Mouse (Mus musculus) liver, embryonic 15.5 days (tissue): ENCODE results near the gene Wdr18. TPM values are rescaled to one million over a fixed set of nuclear protein-coding genes. Genes with fewer than 3 reads are reported as not detected.
A peak's percentile ranks its signal among the peaks of the same experiment; 100 is the strongest.
"Not testable (repeated sequence)": the region's sequence is repeated elsewhere in the genome, so short reads cannot be mapped to it uniquely, and the experiment has no call there.

Source experiments
- ATAC-seq: fragments of 200-750 bp; cut with Nextera tagmentation; 2 replicates; pipeline ENCODE4 v1.8.0; 2017; ENCODE audit warnings: moderate number of reproducible peaks, mild to moderate bottlenecking, moderate library complexity; ENCODE audit not compliant: insufficient read depth
- H3K27ac ChIP-seq: fragments of 300-500 bp; sonication (generic); replicated peaks from 2 replicates; pipeline ENCODE4 v1.5.1; 2015; ENCODE audit warnings: mild to moderate bottlenecking, inconsistent platforms
- H3K27me3 ChIP-seq: fragments of 300-500 bp; sonication (generic); 2 replicates; pipeline ENCODE4 v1.6.1; 2015; ENCODE audit warnings: mild to moderate bottlenecking, inconsistent platforms
- H3K36me3 ChIP-seq: fragments of 300-500 bp; sonication (generic); replicated peaks from 2 replicates; pipeline ENCODE4 v1.6.1; 2015; ENCODE audit warnings: moderate library complexity, mild to moderate bottlenecking, inconsistent platforms
- H3K4me1 ChIP-seq: fragments of 300-500 bp; sonication (generic); replicated peaks from 2 replicates; pipeline ENCODE4 v1.6.1; 2015; ENCODE audit warnings: inconsistent platforms
- H3K4me2 ChIP-seq: fragments of 300-500 bp; sonication (generic); 2 replicates; pipeline ENCODE4 v1.6.1; 2015; ENCODE audit warnings: moderate library complexity, mild to moderate bottlenecking, inconsistent platforms
- H3K4me3 ChIP-seq: fragments of 300-500 bp; sonication (generic); replicated peaks from 2 replicates; pipeline ENCODE4 v1.5.1; 2015; ENCODE audit warnings: mild to moderate bottlenecking, inconsistent platforms
- H3K9ac ChIP-seq: fragments of 300-500 bp; sonication (generic); 2 replicates; pipeline ENCODE4 v1.6.1; 2015; ENCODE audit warnings: moderate library complexity, mild to moderate bottlenecking, inconsistent platforms
- H3K9me3 ChIP-seq: fragments of 300-500 bp; sonication (generic); replicated peaks from 2 replicates; pipeline ENCODE4 v1.6.1; 2016; ENCODE audit warnings: inconsistent platforms
- WGBS: fragments of 180-500 bp; shearing (Covaris S2); methylation state at CpG from one replicate; pipeline ENCODE4 v1.1.7; 2015; ENCODE audit warnings: mixed read lengths; ENCODE audit not compliant: insufficient replicate concordance; 5-methylcytosine and 5-hydroxymethylcytosine counted together
- polyA plus RNA-seq: library from polyadenylated mRNA; unstranded; fragments of >200 nt; fragmentation: Nextera tagmentation; extraction: Ambion mirVana; gene quantifications from 2 replicates; pipeline ENCODE4 v1.2.1, GENCODE M21; 2015

The Wdr18 gene
- polyA plus RNA-seq, 1 experiment from 2014 or later: 48.4 TPM

- Histone ChIP-seq H3K36me3 (peaks cover 41% of the 10 kb centered on the region), H3K4me3 (no peak overlapping the region), H3K9me3 (no peaks in the 10 kb centered on the region), H3K4me2 (no peak overlapping the region), H3K9ac (no peak overlapping the region), H3K27me3 (no peaks in the 10 kb centered on the region), H3K4me1 (peaks cover 33% of the 10 kb centered on the region), H3K27ac (no peak overlapping the region)
- 71% methylated on average over 6 of the region's 6 CpGs for WGBS
- ATAC-seq: no peak
Measured at GRCm38 (mm10) chr10:79953946-79954345, 6.0 kb upstream of the Wdr18 start.

- H3K4me3 ChIP-seq: no peak overlapping the region
- H3K9ac ChIP-seq: no peak overlapping the region
- H3K27ac ChIP-seq: no peak overlapping the region
- no peaks in the 10 kb centered on the region for H3K9me3 ChIP-seq
- peaks cover 32% of the 10 kb centered on the region for H3K4me1 ChIP-seq
- no peaks in the 10 kb centered on the region for H3K27me3 ChIP-seq
- ATAC-seq: no peak
- H3K36me3 ChIP-seq: peaks cover 24% of the 10 kb centered on the region
- 69% methylated on average over 9 of the region's 9 CpGs for WGBS
- H3K4me2 ChIP-seq: no peak overlapping the region
Measured at GRCm38 (mm10) chr10:79955691-79956090, 4.3 kb upstream of the Wdr18 start.

- 37% methylated on average over 4 of the region's 4 CpGs for WGBS
- ATAC-seq: no peak
Measured at GRCm38 (mm10) chr10:79956643-79957154, 3.3 kb upstream of the Wdr18 start.

GRCm38 (mm10) chr10:79958140-79958816 lies 1.7 kb upstream of the Wdr18 start:
- ATAC-seq: no peak
- Histone ChIP-seq H3K27ac (no peak overlapping the region), H3K27me3 (no peaks in the 10 kb centered on the region), H3K4me3 (no peak overlapping the region), H3K36me3 (peaks cover 25% of the 10 kb centered on the region), H3K9me3 (no peaks in the 10 kb centered on the region), H3K4me2 (peak overlapping the region; percentile 42), H3K9ac (no peak overlapping the region), H3K4me1 (peaks cover 43% of the 10 kb centered on the region)
- 17% methylated on average over 21 of the region's 21 CpGs for WGBS

More at GRCm38 (mm10) chr10:79956643-79957154, 3.3 kb upstream of the Wdr18 start:
- Histone ChIP-seq H3K27ac (no peak overlapping the region), H3K9ac (no peak overlapping the region), H3K4me1 (peaks cover 42% of the 10 kb centered on the region), H3K36me3 (peaks cover 19% of the 10 kb centered on the region), H3K4me2 (no peak overlapping the region), H3K27me3 (no peaks in the 10 kb centered on the region), H3K9me3 (no peaks in the 10 kb centered on the region), H3K4me3 (no peak overlapping the region)

- ATAC-seq, H3K9ac ChIP-seq, H3K9me3 ChIP-seq, H3K27me3 ChIP-seq: not testable (repeated sequence)
- Histone ChIP-seq H3K4me2 (peak overlapping the region; percentile 92), H3K4me1 (peaks cover 39% of the 10 kb centered on the region), H3K4me3 (peak overlapping the region; percentile 85), H3K36me3 (peaks cover 30% of the 10 kb centered on the region), H3K27ac (0 out of 2 replicates have a peak overlapping the region, but pooled peaks have one; percentile 55)
- WGBS: 35% methylated on average over 8 of the region's 10 CpGs
Measured at GRCm38 (mm10) chr10:79959412-79959811, 540 bp upstream of the Wdr18 start.

GRCm38 (mm10) chr10:79960671-79961294 lies 831 bp downstream of the Wdr18 start:
- H3K27me3 ChIP-seq: no peaks in the 10 kb centered on the region
- 10% methylated on average over 10 of the region's 10 CpGs for WGBS
- no peaks in the 10 kb centered on the region for H3K9me3 ChIP-seq
- peak overlapping the region; percentile 77 for H3K9ac ChIP-seq
- H3K4me2 ChIP-seq: peak overlapping the region; percentile 92
- ATAC-seq: no peak
- peaks cover 39% of the 10 kb centered on the region for H3K4me1 ChIP-seq
- peaks cover 43% of the 10 kb centered on the region for H3K36me3 ChIP-seq
- peak overlapping the region; percentile 85 for H3K4me3 ChIP-seq
- peak overlapping the region; percentile 64 for H3K27ac ChIP-seq

- H3K4me1 ChIP-seq: peaks cover 18% of the 10 kb centered on the region
- H3K9me3 ChIP-seq: no peaks in the 10 kb centered on the region
- no peak overlapping the region for H3K27ac ChIP-seq
- H3K36me3 ChIP-seq: peaks cover 67% of the 10 kb centered on the region
- no peak overlapping the region for H3K9ac ChIP-seq
- no peak for ATAC-seq
- WGBS: 86% methylated on average over 7 of the region's 7 CpGs
- peaks cover 10% of the 10 kb centered on the region for H3K27me3 ChIP-seq
- H3K4me2 ChIP-seq: no peak overlapping the region
- H3K4me3 ChIP-seq: no peak overlapping the region
Measured at GRCm38 (mm10) chr10:79964727-79965126, 4.8 kb downstream of the Wdr18 start.

- Histone ChIP-seq H3K9me3 (no peaks in the 10 kb centered on the region), H3K4me3 (no peak overlapping the region), H3K4me2 (no peak overlapping the region), H3K27me3 (peaks cover 16% of the 10 kb centered on the region), H3K4me1 (peaks cover 14% of the 10 kb centered on the region), H3K9ac (no peak overlapping the region), H3K27ac (no peak overlapping the region), H3K36me3 (peaks cover 67% of the 10 kb centered on the region)
- 68% methylated on average over 5 of the region's 5 CpGs for WGBS
- ATAC-seq: no peak
Measured at GRCm38 (mm10) chr10:79965325-79965724, 5.4 kb downstream of the Wdr18 start.

- WGBS: 72% methylated on average over 5 of the region's 5 CpGs
- H3K4me3 ChIP-seq: no peak overlapping the region
- H3K36me3 ChIP-seq: peaks cover 60% of the 10 kb centered on the region
- H3K27me3 ChIP-seq: peaks cover 32% of the 10 kb centered on the region
- H3K4me2 ChIP-seq: no peak overlapping the region
- no peaks in the 10 kb centered on the region for H3K9me3 ChIP-seq
- no peak overlapping the region for H3K9ac ChIP-seq
- no peak for ATAC-seq
- H3K4me1 ChIP-seq: 0 out of 2 replicates have a peak, but pooled peaks cover 5% of the 10 kb centered on the region
- no peak overlapping the region for H3K27ac ChIP-seq
Measured at GRCm38 (mm10) chr10:79966886-79967400, 7.0 kb downstream of the Wdr18 start.

GRCm38 (mm10) chr10:79968181-79968580 lies 8.2 kb downstream of the Wdr18 start:
- H3K4me2 ChIP-seq: no peak overlapping the region
- no peak overlapping the region for H3K27ac ChIP-seq
- ATAC-seq: no peak
- peaks cover 47% of the 10 kb centered on the region for H3K36me3 ChIP-seq
- peaks cover 45% of the 10 kb centered on the region for H3K27me3 ChIP-seq
- H3K4me1 ChIP-seq: peaks cover 5% of the 10 kb centered on the region; the same call in 1 of the 2 replicates
- no peak overlapping the region for H3K4me3 ChIP-seq
- H3K9me3 ChIP-seq: no peaks in the 10 kb centered on the region
- no peak overlapping the region for H3K9ac ChIP-seq
- 70% methylated on average over 1 of the region's 1 CpGs for WGBS

GRCm38 (mm10) chr10:79969124-79969568 lies 9.2 kb downstream of the Wdr18 start:
- Histone ChIP-seq H3K9ac (no peak overlapping the region), H3K27ac (no peak overlapping the region), H3K4me2 (no peak overlapping the region), H3K4me1 (peaks cover 5% of the 10 kb centered on the region; the same call in 1 of the 2 replicates), H3K9me3 (no peaks in the 10 kb centered on the region), H3K36me3 (peaks cover 39% of the 10 kb centered on the region), H3K27me3 (peaks cover 53% of the 10 kb centered on the region), H3K4me3 (no peak overlapping the region)
- no peak for ATAC-seq
- 27% methylated on average over 3 of the region's 3 CpGs for WGBS
